Mouse (Mus musculus) heart, embryonic 10.5 days (tissue): Measurements from ENCODE around the gene Cabp1. TPM values are rescaled to one million over a fixed set of nuclear protein-coding genes. Genes with fewer than 3 reads are reported as not detected.

ENCODE experiments used
- DNase-seq: peaks from one replicate; pipeline ENCODE4 v3.0.0-alpha.2; 2017; ENCODE audit warnings: low spot score
- H3K27ac ChIP-seq: fragments of 300-500 bp; sonication (generic); 2 replicates; pipeline ENCODE4 v1.5.1; 2016; ENCODE audit warnings: mild to moderate bottlenecking
- H3K27me3 ChIP-seq: fragments of 300-500 bp; sonication (generic); 2 replicates; pipeline ENCODE4 v1.6.1; 2016; ENCODE audit warnings: mild to moderate bottlenecking; ENCODE audit not compliant: poor library complexity, insufficient read depth, severe bottlenecking
- H3K36me3 ChIP-seq: fragments of 300-500 bp; sonication (generic); 2 replicates; pipeline ENCODE4 v1.6.1; 2016; ENCODE audit warnings: mild to moderate bottlenecking, moderate library complexity
- H3K4me1 ChIP-seq: fragments of 300-500 bp; sonication (generic); 2 replicates; pipeline ENCODE4 v1.6.1; 2016; ENCODE audit warnings: mild to moderate bottlenecking
- H3K4me3 ChIP-seq: fragments of 300-500 bp; sonication (generic); 2 replicates; pipeline ENCODE4 v1.5.1; 2016; ENCODE audit warnings: mild to moderate bottlenecking, moderate library complexity
- H3K9me3 ChIP-seq: fragments of 300-500 bp; sonication (generic); 2 replicates; pipeline ENCODE4 v1.6.1; 2016; ENCODE audit warnings: mild to moderate bottlenecking, moderate library complexity
- WGBS: fragments of 180-500 bp; shearing (Covaris S2); methylation state at CpG from one replicate; pipeline ENCODE4 v1.1.7; 2016; 5-methylcytosine and 5-hydroxymethylcytosine counted together
- polyA plus RNA-seq: library from polyadenylated mRNA; unstranded; fragments of >200 nt; fragmentation: Nextera tagmentation; extraction: Ambion mirVana; gene quantifications from 2 replicates; pipeline ENCODE4 v1.2.1, GENCODE M21; 2016

Gene Cabp1
- polyA plus RNA-seq, 1 experiment from 2014 or later = 1.2 TPM

- Histone ChIP-seq H3K27ac (no peak overlapping the region), H3K4me1 (peaks cover 15% of the 10 kb centered on the region; the same call in 1 of the 2 replicates), H3K4me3 (no peak overlapping the region), H3K27me3 (0 out of 2 replicates have a peak, but pooled peaks cover 6% of the 10 kb centered on the region), H3K36me3 (no peaks in the 10 kb centered on the region), H3K9me3 (no peaks in the 10 kb centered on the region)
- WGBS = 72% methylated on average over 3 of the region's 3 CpGs
- DNase-seq = no peak
Observed at GRCm38 (mm10) chr5:115222485-115222884, 28.3 kb upstream of the Cabp1 start.

GRCm38 (mm10) chr5:115220931-115221640 is 26.9 kb upstream of the Cabp1 start:
- no peak for DNase-seq
- Histone ChIP-seq H3K36me3 (no peaks in the 10 kb centered on the region), H3K27ac (no peak overlapping the region), H3K4me3 (no peak overlapping the region), H3K27me3 (peaks cover 14% of the 10 kb centered on the region), H3K9me3 (no peaks in the 10 kb centered on the region), H3K4me1 (peaks cover 15% of the 10 kb centered on the region; the same call in 1 of the 2 replicates)
- 40% methylated on average over 13 of the region's 13 CpGs for WGBS

GRCm38 (mm10) chr5:115217998-115218397 is 23.8 kb upstream of the Cabp1 start:
- DNase-seq = no peak
- Histone ChIP-seq H3K27ac (no peak overlapping the region), H3K36me3 (no peaks in the 10 kb centered on the region), H3K4me3 (no peak overlapping the region), H3K27me3 (peaks cover 32% of the 10 kb centered on the region), H3K9me3 (no peaks in the 10 kb centered on the region), H3K4me1 (peaks cover 23% of the 10 kb centered on the region)
- 87% methylated on average over 12 of the region's 12 CpGs for WGBS

GRCm38 (mm10) chr5:115215273-115216185 is 21.3 kb upstream of the Cabp1 start:
- H3K4me3 ChIP-seq = peak overlapping the region; percentile 59
- no peaks in the 10 kb centered on the region for H3K36me3 ChIP-seq
- peaks cover 33% of the 10 kb centered on the region for H3K27me3 ChIP-seq
- peak overlapping the region; percentile 85 for H3K27ac ChIP-seq
- WGBS = 17% methylated on average over 27 of the region's 27 CpGs
- no peak for DNase-seq
- H3K4me1 ChIP-seq = peaks cover 17% of the 10 kb centered on the region
- H3K9me3 ChIP-seq = no peaks in the 10 kb centered on the region

GRCm38 (mm10) chr5:115214864-115215263 is 20.7 kb upstream of the Cabp1 start:
- Histone ChIP-seq H3K4me1 (peaks cover 17% of the 10 kb centered on the region), H3K36me3 (no peaks in the 10 kb centered on the region), H3K4me3 (peak overlapping the region; percentile 59), H3K27ac (peak overlapping the region; percentile 85), H3K9me3 (no peaks in the 10 kb centered on the region), H3K27me3 (peaks cover 33% of the 10 kb centered on the region)
- no peak for DNase-seq
- under 1% methylated on average over 17 of the region's 17 CpGs for WGBS

GRCm38 (mm10) chr5:115212861-115213260 is 18.7 kb upstream of the Cabp1 start:
- no peak overlapping the region for H3K4me3 ChIP-seq
- peaks cover 33% of the 10 kb centered on the region for H3K27me3 ChIP-seq
- no peaks in the 10 kb centered on the region for H3K9me3 ChIP-seq
- peaks cover 21% of the 10 kb centered on the region for H3K4me1 ChIP-seq
- no peak overlapping the region for H3K27ac ChIP-seq
- no peaks in the 10 kb centered on the region for H3K36me3 ChIP-seq
- DNase-seq = no peak
- 52% methylated on average over 4 of the region's 4 CpGs for WGBS

GRCm38 (mm10) chr5:115212451-115212850 is 18.3 kb upstream of the Cabp1 start:
- Histone ChIP-seq H3K27ac (no peak overlapping the region), H3K36me3 (no peaks in the 10 kb centered on the region), H3K4me3 (no peak overlapping the region), H3K9me3 (no peaks in the 10 kb centered on the region), H3K27me3 (peaks cover 33% of the 10 kb centered on the region), H3K4me1 (peaks cover 21% of the 10 kb centered on the region)
- no peak for DNase-seq
- WGBS = 85% methylated on average over 9 of the region's 9 CpGs

- no peak overlapping the region for H3K27ac ChIP-seq
- H3K4me3 ChIP-seq = no peak overlapping the region
Observed at GRCm38 (mm10) chr5:115210380-115210779, 16.2 kb upstream of the Cabp1 start.

GRCm38 (mm10) chr5:115208601-115209000 is 14.4 kb upstream of the Cabp1 start:
- H3K9me3 ChIP-seq = no peaks in the 10 kb centered on the region
- WGBS = 41% methylated on average over 5 of the region's 5 CpGs
- H3K4me1 ChIP-seq = peaks cover 26% of the 10 kb centered on the region
- H3K4me3 ChIP-seq = no peak overlapping the region
- H3K27me3 ChIP-seq = peaks cover 29% of the 10 kb centered on the region
- no peak for DNase-seq
- H3K27ac ChIP-seq = no peak overlapping the region
- H3K36me3 ChIP-seq = no peaks in the 10 kb centered on the region

More at GRCm38 (mm10) chr5:115210380-115210779, 16.2 kb upstream of the Cabp1 start:
- H3K4me1 ChIP-seq = peaks cover 16% of the 10 kb centered on the region
- H3K36me3 ChIP-seq = no peaks in the 10 kb centered on the region
- no peaks in the 10 kb centered on the region for H3K9me3 ChIP-seq
- no peak for DNase-seq
- WGBS = 3% methylated on average over 1 of the region's 1 CpGs
- H3K27me3 ChIP-seq = peaks cover 27% of the 10 kb centered on the region

GRCm38 (mm10) chr5:115207892-115208291 is 13.7 kb upstream of the Cabp1 start:
- H3K27me3 ChIP-seq = peaks cover 32% of the 10 kb centered on the region
- H3K4me3 ChIP-seq = no peak overlapping the region
- no peaks in the 10 kb centered on the region for H3K9me3 ChIP-seq
- no peak overlapping the region for H3K27ac ChIP-seq
- no peaks in the 10 kb centered on the region for H3K36me3 ChIP-seq
- H3K4me1 ChIP-seq = peaks cover 26% of the 10 kb centered on the region
- no peak for DNase-seq
- WGBS = 14% methylated on average over 9 of the region's 16 CpGs

- Histone ChIP-seq H3K36me3 (no peaks in the 10 kb centered on the region), H3K4me1 (peaks cover 26% of the 10 kb centered on the region), H3K4me3 (no peak overlapping the region), H3K27ac (no peak overlapping the region), H3K9me3 (no peaks in the 10 kb centered on the region), H3K27me3 (peaks cover 26% of the 10 kb centered on the region)
- WGBS = 48% methylated on average over 5 of the region's 5 CpGs
- no peak for DNase-seq
Observed at GRCm38 (mm10) chr5:115207244-115207643, 13.1 kb upstream of the Cabp1 start.

- H3K9me3 ChIP-seq = no peaks in the 10 kb centered on the region
- H3K4me1 ChIP-seq = peaks cover 20% of the 10 kb centered on the region
- peak overlapping the region; percentile 77 for H3K27ac ChIP-seq
- no peak for DNase-seq
- H3K4me3 ChIP-seq = peak overlapping the region; percentile 59
- H3K27me3 ChIP-seq = peaks cover 26% of the 10 kb centered on the region
- no peaks in the 10 kb centered on the region for H3K36me3 ChIP-seq
- 4% methylated on average over 31 of the region's 31 CpGs for WGBS
Observed at GRCm38 (mm10) chr5:115204562-115205311, 10.6 kb upstream of the Cabp1 start.
